Mouse (Mus musculus) heart, embryonic 14.5 days (tissue): ENCODE results near the gene Pi4k2a. TPM values are rescaled to one million over a fixed set of nuclear protein-coding genes. Genes with fewer than 3 reads are reported as not detected.

ENCODE experiments used
- ATAC-seq: fragments of 200-750 bp; cut with Nextera tagmentation; 2 replicates; pipeline ENCODE4 v1.8.0; 2017; ENCODE audit warnings: low read depth, moderate TSS enrichment; ENCODE audit not compliant: insufficient number of reproducible peaks, insufficient read depth, low FRiP score
- H3K27ac ChIP-seq, 2 experiments: fragments of 200-500 bp in 1 of 2; fragments of 300-500 bp in 1 of 2; sonication (generic) in 1 of 2; replicated peaks in 1 of 2; 2 replicates each; pipeline ENCODE4 v1.5.1; 2012 to 2014; ENCODE audit warnings: low read depth in 2 of 2, low read length in 2 of 2, control low read depth in 1 of 2, mild to moderate bottlenecking in 1 of 2, mixed read lengths in 1 of 2; ENCODE audit not compliant: control insufficient read depth in 1 of 2, insufficient read depth in 1 of 2
- H3K27me3 ChIP-seq: fragments of 300-500 bp; sonication (generic); 2 replicates; pipeline ENCODE4 v1.6.1; 2014; ENCODE audit warnings: mild to moderate bottlenecking, low read length, control low read depth; ENCODE audit not compliant: control insufficient read depth, insufficient read depth
- H3K36me3 ChIP-seq: fragments of 300-500 bp; sonication (generic); 2 replicates; pipeline ENCODE4 v1.6.1; 2014; ENCODE audit warnings: mild to moderate bottlenecking, control low read depth, low read length, mixed read lengths; ENCODE audit not compliant: control insufficient read depth, insufficient read depth
- H3K4me1 ChIP-seq, 2 experiments: fragments of 200-500 bp in 1 of 2; fragments of 300-500 bp in 1 of 2; sonication (generic) in 1 of 2; 2 replicates each; pipeline ENCODE4 v1.6.1; 2012 to 2014; ENCODE audit warnings: low read length in 2 of 2, control low read depth in 1 of 2, mixed read lengths in 1 of 2; ENCODE audit not compliant: control insufficient read depth in 2 of 2, insufficient read depth in 2 of 2
- H3K4me2 ChIP-seq: fragments of 300-500 bp; sonication (generic); 2 replicates; pipeline ENCODE4 v1.6.1; 2014; ENCODE audit warnings: mild to moderate bottlenecking, low read length
- H3K4me3 ChIP-seq, 2 experiments: fragments of 200-500 bp in 1 of 2; fragments of 300-500 bp in 1 of 2; sonication (generic) in 1 of 2; 2 replicates each; pipeline ENCODE4 v1.5.1; 2012 to 2014; ENCODE audit warnings: low read length in 2 of 2, mild to moderate bottlenecking in 2 of 2, control low read depth in 1 of 2, low read depth in 1 of 2, moderate library complexity in 1 of 2; ENCODE audit not compliant: control insufficient read depth in 1 of 2, insufficient read depth in 1 of 2
- H3K9ac ChIP-seq: fragments of 300-500 bp; sonication (generic); 2 replicates; pipeline ENCODE4 v1.6.1; 2014; ENCODE audit warnings: mild to moderate bottlenecking, low read length
- H3K9me3 ChIP-seq: fragments of 300-500 bp; sonication (generic); 2 replicates; pipeline ENCODE4 v1.6.1; 2016; ENCODE audit warnings: low read length, control low read depth; ENCODE audit not compliant: control insufficient read depth
- WGBS: fragments of 180-500 bp; shearing (Covaris S2); extraction: QIAGEN DNeasy Blood & Tissue Kit; methylation state at CpG from one replicate; pipeline ENCODE4 v1.1.7; 2014; 5-methylcytosine and 5-hydroxymethylcytosine counted together
- polyA plus RNA-seq: library from polyadenylated mRNA; unstranded; fragments of >200 nt; fragmentation: Nextera tagmentation; extraction: Ambion mirVana; gene quantifications from 2 replicates; pipeline ENCODE4 v1.2.1, GENCODE M21; 2014

Gene Pi4k2a
- polyA plus RNA-seq, 1 experiment from 2014 or later, result 20.2 TPM

GRCm38 (mm10) chr19:42055881-42056280 is 34.4 kb upstream of the Pi4k2a start:
- no peaks in the 10 kb centered on the region for H3K27me3 ChIP-seq
- no peak overlapping the region for H3K4me3 ChIP-seq
- H3K4me2 ChIP-seq, result no peak overlapping the region
- no peaks in the 10 kb centered on the region for H3K36me3 ChIP-seq
- ATAC-seq, result no peak
- 77% methylated on average over 2 of the region's 2 CpGs for WGBS
- peaks cover 0 to 2% of the 10 kb centered on the region in 2 experiments; a peak in 1 of 4 replicates for H3K4me1 ChIP-seq
- no peak overlapping the region for H3K27ac ChIP-seq
- H3K9me3 ChIP-seq, result no peaks in the 10 kb centered on the region
- H3K9ac ChIP-seq, result no peak overlapping the region

DNA sequence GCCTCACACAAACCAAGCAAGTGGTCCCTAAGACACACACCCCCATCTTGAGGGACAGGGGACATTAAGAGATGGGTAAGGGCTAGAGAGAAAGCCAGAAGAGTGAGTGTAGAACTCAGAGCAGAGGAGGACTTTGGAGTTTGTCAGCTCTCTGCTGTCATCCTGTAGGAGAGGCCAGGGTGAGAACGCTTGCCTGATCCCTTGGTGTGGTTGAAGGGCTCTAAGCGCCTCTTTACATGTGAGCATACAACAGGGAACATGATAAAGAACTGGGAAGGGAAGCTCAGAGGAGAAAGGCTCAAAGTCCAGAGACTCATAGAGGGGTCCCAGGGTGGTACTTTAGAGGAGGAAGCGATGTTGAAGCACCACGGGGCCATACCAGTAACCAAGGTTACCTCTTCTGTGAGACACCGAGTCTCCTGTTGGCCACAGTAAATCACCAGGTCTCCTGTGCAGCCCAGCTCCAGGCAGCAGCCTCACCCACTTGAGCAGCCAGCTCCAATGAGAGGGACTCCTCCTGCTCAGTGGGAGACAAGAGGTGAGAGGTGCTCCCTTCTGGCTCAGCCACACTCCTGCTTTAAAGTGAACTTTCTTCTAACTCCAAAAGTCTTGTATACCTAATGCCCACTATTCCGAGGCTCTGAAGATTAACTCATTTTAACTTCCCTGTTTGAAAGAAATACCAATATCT is 33.4 kb upstream of the Pi4k2a start:
- H3K9ac ChIP-seq, result no peak overlapping the region
- no peak for ATAC-seq
- H3K4me3 ChIP-seq, result no peak overlapping the region
- H3K36me3 ChIP-seq, result no peaks in the 10 kb centered on the region
- H3K27me3 ChIP-seq, result no peaks in the 10 kb centered on the region
- H3K9me3 ChIP-seq, result no peaks in the 10 kb centered on the region
- peaks cover 0 to 2% of the 10 kb centered on the region in 2 experiments; a peak in 1 of 4 replicates for H3K4me1 ChIP-seq
- 75% methylated on average over 6 of the region's 6 CpGs for WGBS
- no peak overlapping the region for H3K4me2 ChIP-seq
- H3K27ac ChIP-seq, result no peak overlapping the region

- Histone ChIP-seq H3K9me3 (no peaks in the 10 kb centered on the region), H3K36me3 (no peaks in the 10 kb centered on the region), H3K9ac (no peak overlapping the region), H3K4me2 (no peak overlapping the region), H3K4me3 (no peak overlapping the region), H3K27me3 (no peaks in the 10 kb centered on the region), H3K27ac (no peak overlapping the region), H3K4me1 (peaks cover 0 to 2% of the 10 kb centered on the region in 2 experiments; a peak in 1 of 4 replicates)
- ATAC-seq, result no peak
- 62% methylated on average over 7 of the region's 7 CpGs for WGBS
These were observed 31.8 kb upstream of the Pi4k2a start for GRCm38 (mm10) chr19:42058426-42058825.

- 93% methylated on average over 7 of the region's 7 CpGs for WGBS
- ATAC-seq, result no peak
- no peaks in the 10 kb centered on the region for H3K27me3 ChIP-seq
- H3K36me3 ChIP-seq, result no peaks in the 10 kb centered on the region
- no peaks in the 10 kb centered on the region for H3K4me1 ChIP-seq
- H3K4me3 ChIP-seq, result no peak overlapping the region
- 0 out of 2 replicates have a peak, but pooled peaks cover 2% of the 10 kb centered on the region for H3K9me3 ChIP-seq
- no peak overlapping the region for H3K27ac ChIP-seq
- H3K9ac ChIP-seq, result no peak overlapping the region
- no peak overlapping the region for H3K4me2 ChIP-seq
These were observed 28.8 kb upstream of the Pi4k2a start for GRCm38 (mm10) chr19:42061443-42061842.

DNA sequence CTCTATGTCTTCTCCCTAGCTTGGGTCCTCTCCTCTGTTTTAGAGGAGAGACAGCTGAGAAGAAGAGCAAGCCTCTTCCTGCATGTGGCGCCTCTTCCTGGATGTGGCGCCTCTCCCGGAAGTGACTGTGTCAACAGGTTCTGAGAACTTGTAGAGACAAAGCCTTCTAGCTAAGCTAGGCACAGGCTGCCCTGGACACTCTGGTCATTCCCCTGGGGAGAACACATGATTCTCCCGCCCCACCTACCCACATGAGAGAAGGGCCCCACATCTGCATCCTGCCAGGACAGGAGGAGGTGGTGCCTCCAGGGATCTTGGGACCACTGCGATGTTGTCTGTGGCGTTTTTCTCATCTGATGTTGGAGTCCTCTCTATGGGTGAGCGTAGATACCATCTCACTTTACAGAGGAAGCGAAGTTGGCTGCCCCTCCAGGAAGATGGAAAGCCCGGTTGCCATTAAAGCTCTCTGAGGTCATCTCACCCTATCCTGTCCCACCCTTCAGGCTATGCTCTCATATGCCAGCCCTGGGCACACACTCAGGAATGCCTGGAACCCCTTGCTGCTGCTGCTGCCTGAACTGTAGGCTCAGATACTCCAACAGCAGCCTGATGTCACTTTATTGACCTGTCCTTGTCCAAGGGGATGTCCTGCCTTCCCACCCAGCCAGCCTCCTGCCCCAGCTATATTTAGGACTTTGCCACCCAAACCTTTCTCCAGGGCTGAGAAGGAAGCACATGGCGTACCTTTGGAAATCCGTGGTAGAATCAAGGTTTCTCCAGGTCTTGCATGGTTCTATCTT is 21.6 kb upstream of the Pi4k2a start:
- Histone ChIP-seq H3K4me1 (peaks cover 3 to 5% of the 10 kb centered on the region in 2 experiments; a peak in 2 of 4 replicates), H3K27me3 (no peaks in the 10 kb centered on the region), H3K36me3 (no peaks in the 10 kb centered on the region), H3K27ac (no peak overlapping the region), H3K4me3 (no peak overlapping the region), H3K9ac (no peak overlapping the region), H3K4me2 (peak overlapping the region; percentile 3; the same call in 1 of the 2 replicates), H3K9me3 (0 out of 2 replicates have a peak, but pooled peaks cover 3% of the 10 kb centered on the region)
- no peak for ATAC-seq
- WGBS, result 67% methylated on average over 11 of the region's 11 CpGs

GRCm38 (mm10) chr19:42069241-42069525 is 21.1 kb upstream of the Pi4k2a start:
- no peak overlapping the region for H3K27ac ChIP-seq

DNA sequence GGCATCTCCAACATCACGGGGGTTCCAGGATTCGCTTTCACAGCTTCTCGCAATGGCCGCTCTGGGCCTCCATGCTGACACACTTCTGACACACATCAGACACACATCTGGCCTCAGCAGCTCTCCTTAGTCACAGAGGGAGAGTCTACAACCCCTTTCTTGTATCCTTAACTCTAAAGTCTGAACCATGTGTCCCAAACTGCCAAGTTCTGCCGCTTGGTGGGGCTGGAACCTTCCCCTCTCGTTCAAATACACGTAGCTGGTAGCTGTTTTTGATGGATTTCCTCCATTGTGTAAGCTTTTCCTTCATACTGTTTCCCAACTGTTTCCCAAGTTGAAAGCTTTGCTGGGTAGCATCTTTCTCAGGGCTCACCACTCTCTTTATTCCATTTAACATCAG is 19.0 kb upstream of the Pi4k2a start:
- Histone ChIP-seq H3K4me3 (no peak overlapping the region), H3K4me2 (no peak overlapping the region), H3K27ac (no peak overlapping the region), H3K9me3 (0 out of 2 replicates have a peak, but pooled peaks cover 3% of the 10 kb centered on the region), H3K9ac (no peak overlapping the region), H3K27me3 (no peaks in the 10 kb centered on the region), H3K4me1 (peaks cover 3 to 5% of the 10 kb centered on the region in 2 experiments; a peak in 2 of 4 replicates), H3K36me3 (peaks cover 9% of the 10 kb centered on the region; the same call in 1 of the 2 replicates)
- WGBS, result 61% methylated on average over 7 of the region's 7 CpGs
- ATAC-seq, result no peak

More at GRCm38 (mm10) chr19:42069241-42069525, 21.1 kb upstream of the Pi4k2a start:
- peaks cover 3 to 5% of the 10 kb centered on the region in 2 experiments; a peak in 2 of 4 replicates for H3K4me1 ChIP-seq
- no peak overlapping the region for H3K9ac ChIP-seq
- no peaks in the 10 kb centered on the region for H3K36me3 ChIP-seq
- H3K4me2 ChIP-seq, result peak overlapping the region; percentile 3; the same call in 1 of the 2 replicates
- 0 out of 2 replicates have a peak, but pooled peaks cover 3% of the 10 kb centered on the region for H3K9me3 ChIP-seq
- no peaks in the 10 kb centered on the region for H3K27me3 ChIP-seq
- ATAC-seq, result no peak
- H3K4me3 ChIP-seq, result no peak overlapping the region
- WGBS, result 45% methylated on average over 6 of the region's 6 CpGs
